Mouse (Mus musculus) kidney, postnatal 10 days (tissue): ENCODE measurements around the gene Adgrf5.
"Not testable (repeated sequence)": the region's sequence is repeated elsewhere in the genome, so short reads cannot be mapped to it uniquely, and the experiment has no call there.

ENCODE experiments used
- DNase-seq: peaks from one replicate; pipeline ENCODE4 v3.0.0; 2021; ENCODE audit warnings: mixed read lengths

Adgrf5 gene

GRCm38 (mm10) chr17:43472558-43472957 lies 112.3 kb downstream of the Adgrf5 start:
- DNase-seq: no peak

- no peak for DNase-seq
Observed at GRCm38 (mm10) chr17:43474775-43475174, 114.5 kb downstream of the Adgrf5 start.

GRCm38 (mm10) chr17:43477621-43478020 lies 117.4 kb downstream of the Adgrf5 start:
- no peak for DNase-seq

GRCm38 (mm10) chr17:43485982-43486381 lies 125.7 kb downstream of the Adgrf5 start:
- DNase-seq: no peak

- no peak for DNase-seq
Observed at GRCm38 (mm10) chr17:43488439-43489151, 128.3 kb downstream of the Adgrf5 start.

GRCm38 (mm10) chr17:43490371-43490770 lies 130.1 kb downstream of the Adgrf5 start:
- DNase-seq: not testable (repeated sequence)

- DNase-seq: no peak
Observed at GRCm38 (mm10) chr17:43495502-43495901, 135.3 kb downstream of the Adgrf5 start.

- DNase-seq: no peak
Observed at GRCm38 (mm10) chr17:43497521-43497920, 137.3 kb downstream of the Adgrf5 start.

- DNase-seq: peak; percentile 32
Observed at GRCm38 (mm10) chr17:43500513-43500912, 140.3 kb downstream of the Adgrf5 start.

GRCm38 (mm10) chr17:43501223-43501622 lies 141.0 kb downstream of the Adgrf5 start:
- DNase-seq: no peak

- DNase-seq: peak; percentile 16
Observed at GRCm38 (mm10) chr17:43501631-43502030, 141.4 kb downstream of the Adgrf5 start.

GRCm38 (mm10) chr17:43502592-43502991 lies 142.3 kb downstream of the Adgrf5 start, which contains the start of gene Mep1a:
Gene Mep1a (minus strand): TSS chr17:43502812.
- peak; percentile 52 for DNase-seq

- DNase-seq: peak; percentile 23
Observed at GRCm38 (mm10) chr17:43503861-43504593, 143.8 kb downstream of the Adgrf5 start.

GRCm38 (mm10) chr17:43504594-43504934 lies 144.3 kb downstream of the Adgrf5 start:
- DNase-seq: peak; percentile 17
